Mouse (Mus musculus) lung, embryonic 15.5 days (tissue): ENCODE results near the gene Rimbp2. TPM values are rescaled to one million over a fixed set of nuclear protein-coding genes. Genes with fewer than 3 reads are reported as not detected.
"Not testable (repeated sequence)": the region's sequence is repeated elsewhere in the genome, so short reads cannot be mapped to it uniquely, and the experiment has no call there.

Experiments
- ATAC-seq: fragments of 200-750 bp; cut with Nextera tagmentation; 2 replicates; pipeline ENCODE4 v1.8.0; 2017; ENCODE audit warnings: moderate number of reproducible peaks, borderline replicate concordance; ENCODE audit not compliant: low FRiP score, low TSS enrichment; ENCODE audit errors: extremely low read depth
- H3K27ac ChIP-seq: fragments of 300-500 bp; sonication (generic); 2 replicates; pipeline ENCODE4 v1.5.1; 2015; ENCODE audit warnings: moderate library complexity, mild to moderate bottlenecking, inconsistent platforms
- H3K27me3 ChIP-seq: fragments of 300-500 bp; sonication (generic); 2 replicates; pipeline ENCODE4 v1.6.1; 2015; ENCODE audit warnings: inconsistent platforms
- H3K36me3 ChIP-seq: fragments of 300-500 bp; sonication (generic); 2 replicates; pipeline ENCODE4 v1.6.1; 2015; ENCODE audit warnings: inconsistent platforms
- H3K4me1 ChIP-seq: fragments of 300-500 bp; sonication (generic); 2 replicates; pipeline ENCODE4 v1.6.1; 2015; ENCODE audit warnings: inconsistent platforms
- H3K4me2 ChIP-seq: fragments of 300-500 bp; sonication (generic); 2 replicates; pipeline ENCODE4 v1.6.1; 2015; ENCODE audit warnings: inconsistent platforms, mild to moderate bottlenecking, moderate library complexity
- H3K4me3 ChIP-seq: fragments of 300-500 bp; sonication (generic); 2 replicates; pipeline ENCODE4 v1.5.1; 2015; ENCODE audit warnings: mild to moderate bottlenecking, inconsistent platforms
- H3K9ac ChIP-seq: fragments of 300-500 bp; sonication (generic); 2 replicates; pipeline ENCODE4 v1.6.1; 2015; ENCODE audit warnings: inconsistent platforms
- H3K9me3 ChIP-seq: fragments of 300-500 bp; sonication (generic); 2 replicates; pipeline ENCODE4 v1.6.1; 2016; ENCODE audit warnings: inconsistent platforms
- WGBS: fragments of 180-500 bp; shearing (Covaris S2); methylation state at CpG from one replicate; pipeline ENCODE4 v1.1.7; 2015; 5-methylcytosine and 5-hydroxymethylcytosine counted together
- polyA plus RNA-seq: library from polyadenylated mRNA; unstranded; fragments of >200 nt; fragmentation: Nextera tagmentation; extraction: Ambion mirVana; gene quantifications from 2 replicates; pipeline ENCODE4 v1.2.1, GENCODE M21; 2015

Rimbp2 gene
- 0.03 and 0.26 TPM in 2 replicates for polyA plus RNA-seq

DNA sequence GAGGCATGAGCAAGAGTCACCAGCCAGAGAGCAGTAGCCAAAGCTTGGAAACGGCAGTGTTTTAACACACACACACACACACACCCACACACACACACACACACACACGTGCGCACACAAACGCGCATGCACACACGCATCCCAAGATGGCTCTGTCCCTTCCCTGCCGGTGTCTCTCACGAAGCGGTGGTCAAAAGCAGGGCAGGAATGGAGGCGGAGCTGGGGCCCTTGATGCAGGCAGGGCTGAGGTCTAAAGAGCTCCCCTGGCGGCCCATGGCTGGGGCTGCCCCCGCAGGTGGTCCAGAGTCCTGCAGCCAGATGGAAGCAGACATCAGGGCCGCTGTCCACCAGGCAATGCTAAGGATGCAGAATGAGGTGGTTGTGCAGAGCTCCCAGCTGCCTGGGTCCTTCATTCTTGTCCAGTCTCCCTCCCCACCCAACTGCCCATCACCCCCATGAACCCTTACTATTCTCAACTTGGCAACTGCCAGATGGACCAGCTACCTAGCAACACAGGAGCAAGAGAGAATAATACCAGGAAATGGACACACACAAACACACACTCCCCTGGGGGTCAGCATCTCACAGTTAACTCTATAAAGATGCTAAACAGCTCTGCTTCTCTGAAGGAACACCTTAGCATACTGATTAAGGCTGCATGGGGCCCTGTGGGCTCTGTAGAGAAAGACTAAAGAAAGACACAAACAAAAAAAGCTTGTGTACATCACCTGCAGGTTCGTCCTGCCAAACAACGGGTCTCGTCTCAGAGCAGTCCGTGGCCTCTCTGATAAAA is at the start of gene Rimbp2:
Gene Rimbp2, minus strand, starts transcription at position 209 of the 793 bp plus-strand sequence.
- peaks cover 27% of the 10 kb centered on the region for H3K27me3 ChIP-seq
- no peak within 1 kb of the TSS for H3K4me3 ChIP-seq
- no peak within 1 kb of the TSS for H3K9ac ChIP-seq
- H3K4me2 ChIP-seq: peak within 1 kb of the TSS; percentile 45
- no peaks in the 10 kb centered on the region for H3K36me3 ChIP-seq
- H3K27ac ChIP-seq: no peak within 1 kb of the TSS
- 11% methylated on average over 17 of the region's 17 CpGs for WGBS
- H3K9me3 ChIP-seq: peaks cover 2% of the 10 kb centered on the region; the same call in 1 of the 2 replicates
- H3K4me1 ChIP-seq: no peaks in the 10 kb centered on the region
- no peak for ATAC-seq

DNA sequence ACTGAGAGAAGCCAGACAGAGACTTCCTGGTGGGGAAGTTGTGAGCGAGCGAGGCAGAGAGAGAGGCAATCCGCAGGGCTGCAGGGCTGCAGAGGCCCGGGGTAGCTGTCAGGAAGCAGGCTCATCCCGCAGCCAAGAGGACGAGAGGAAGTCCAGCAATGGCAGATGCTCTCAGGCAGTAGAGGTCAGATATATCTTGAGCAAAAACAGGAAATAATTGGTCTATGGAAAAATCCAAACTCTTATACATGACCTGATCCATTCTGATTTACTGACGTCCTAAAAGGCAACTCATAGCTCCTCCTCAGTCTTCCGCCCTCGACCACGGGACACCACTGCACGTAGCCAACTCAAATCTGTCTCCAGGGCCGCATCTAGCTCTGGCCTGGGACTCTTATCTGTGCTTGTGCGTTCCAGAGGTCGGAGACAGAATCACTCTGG is 49.3 kb upstream of the Rimbp2 start:
- peak; percentile 62 for ATAC-seq
- Histone ChIP-seq H3K27ac (peak overlapping the region; percentile 76), H3K9ac (no peak overlapping the region), H3K4me3 (no peak overlapping the region), H3K4me2 (peak overlapping the region; percentile 8; the same call in 1 of the 2 replicates), H3K36me3 (peaks cover 7% of the 10 kb centered on the region; the same call in 1 of the 2 replicates), H3K9me3 (no peaks in the 10 kb centered on the region), H3K4me1 (peaks cover 39% of the 10 kb centered on the region), H3K27me3 (no peaks in the 10 kb centered on the region)
- WGBS: 30% methylated on average over 14 of the region's 14 CpGs

DNA sequence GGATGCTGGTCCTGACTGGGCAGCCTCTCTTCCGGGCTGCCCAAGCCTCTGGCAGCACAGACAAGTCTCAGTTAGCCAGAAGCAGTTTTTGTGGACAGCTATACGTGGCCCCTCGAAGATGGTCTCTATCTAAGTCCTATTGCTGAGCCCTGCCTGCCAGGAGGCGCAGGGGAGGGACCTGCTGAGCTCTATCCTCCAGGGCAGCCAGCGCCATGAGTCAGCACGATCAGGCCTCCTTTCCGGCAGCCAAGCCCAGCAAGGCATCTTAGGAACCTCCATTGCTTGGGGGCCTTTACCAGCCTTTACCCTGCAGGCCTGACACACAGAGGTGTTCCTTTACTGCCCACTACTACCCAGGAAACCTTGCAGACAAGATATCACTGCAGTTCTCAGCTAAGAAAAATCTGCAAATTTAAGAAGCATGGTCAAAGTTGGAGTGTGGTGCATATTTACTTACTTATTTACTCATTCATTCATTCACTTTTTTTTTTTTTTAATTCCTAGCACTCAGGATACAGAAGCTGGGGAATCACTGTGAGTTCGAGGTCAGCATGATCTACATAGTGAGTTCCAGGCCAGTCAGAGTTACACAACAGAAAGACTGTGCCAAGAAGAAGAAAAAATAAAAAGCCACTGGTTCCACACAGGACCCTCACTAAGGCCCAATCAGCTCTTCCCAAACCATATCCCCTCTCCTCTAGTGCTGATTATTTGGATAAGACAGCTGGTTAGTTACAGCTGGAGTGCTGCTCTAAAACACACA is 47.6 kb upstream of the Rimbp2 start:
- ATAC-seq: no peak
- Histone ChIP-seq H3K4me1 (peaks cover 24% of the 10 kb centered on the region), H3K27ac (no peak overlapping the region), H3K9me3 (no peaks in the 10 kb centered on the region), H3K4me2 (no peak overlapping the region), H3K27me3 (no peaks in the 10 kb centered on the region), H3K4me3 (no peak overlapping the region), H3K36me3 (peaks cover 8% of the 10 kb centered on the region; the same call in 1 of the 2 replicates), H3K9ac (no peak overlapping the region)
- 44% methylated on average over 8 of the region's 8 CpGs for WGBS

DNA sequence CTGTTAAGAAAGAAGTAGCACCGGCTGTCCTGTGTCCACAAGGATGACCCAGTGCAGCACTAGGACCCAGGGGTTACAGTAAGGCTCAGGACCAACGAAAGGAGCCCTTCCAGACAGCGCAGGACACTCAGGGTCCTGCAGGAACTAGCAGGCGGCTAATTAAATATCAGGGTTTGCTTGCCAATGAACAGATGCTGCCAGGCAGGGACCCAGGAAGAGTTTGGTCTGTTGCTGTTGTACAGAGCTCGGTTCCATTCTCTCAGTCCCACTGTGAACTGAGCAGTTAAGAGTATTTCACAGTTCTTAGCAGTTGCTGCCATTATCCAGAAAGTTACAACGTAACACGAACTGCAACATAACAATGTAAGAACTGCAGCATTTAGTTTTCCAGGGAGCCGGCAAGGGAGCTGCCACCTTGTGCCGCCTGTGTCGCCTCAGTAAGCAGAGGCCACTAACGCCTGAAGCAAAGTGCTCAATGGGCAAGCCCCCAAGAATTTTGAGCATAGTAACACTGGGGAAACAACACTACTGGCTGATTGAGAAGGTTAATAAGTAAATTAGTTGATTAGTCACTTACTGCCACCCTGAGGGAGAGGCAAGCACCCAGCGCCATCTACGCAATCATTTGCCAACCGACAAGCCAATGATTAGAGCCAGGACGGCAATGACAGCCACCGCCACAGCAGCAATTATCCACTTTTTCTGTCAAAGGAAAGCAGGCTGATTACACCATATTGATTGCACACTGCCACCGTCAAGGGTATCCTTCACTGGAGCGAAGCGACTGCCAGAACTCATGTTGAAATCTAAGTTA is 34.1 kb upstream of the Rimbp2 start:
- no peak overlapping the region for H3K9ac ChIP-seq
- H3K9me3 ChIP-seq: no peaks in the 10 kb centered on the region
- peaks cover 32% of the 10 kb centered on the region for H3K36me3 ChIP-seq
- H3K4me1 ChIP-seq: no peaks in the 10 kb centered on the region
- H3K27me3 ChIP-seq: no peaks in the 10 kb centered on the region
- WGBS: 83% methylated on average over 19 of the region's 19 CpGs
- no peak for ATAC-seq
- H3K4me3 ChIP-seq: no peak overlapping the region
- no peak overlapping the region for H3K27ac ChIP-seq
- H3K4me2 ChIP-seq: no peak overlapping the region

DNA sequence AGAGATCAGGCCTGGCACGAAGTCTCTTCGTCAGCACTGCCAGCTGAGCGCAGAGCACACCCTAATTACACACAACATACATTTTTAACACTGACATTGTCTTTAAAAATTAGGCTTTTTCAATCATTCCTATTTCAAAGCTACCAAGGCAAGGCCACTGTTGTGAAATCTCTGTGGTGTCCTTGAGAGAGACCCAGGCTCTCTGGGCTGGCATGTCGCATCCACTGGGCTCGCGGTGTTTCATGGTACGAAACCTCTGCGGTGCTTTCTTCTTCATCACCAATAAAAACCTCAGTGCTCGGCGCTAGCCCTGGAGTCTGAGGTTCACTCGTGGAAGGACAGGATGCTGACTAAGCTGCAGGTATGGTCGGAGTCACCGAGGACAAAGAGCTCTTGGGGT is 32.7 kb upstream of the Rimbp2 start:
- no peaks in the 10 kb centered on the region for H3K27me3 ChIP-seq
- ATAC-seq: no peak
- H3K27ac ChIP-seq: no peak overlapping the region
- H3K36me3 ChIP-seq: peaks cover 18% of the 10 kb centered on the region; the same call in 1 of the 2 replicates
- H3K4me2 ChIP-seq: no peak overlapping the region
- no peak overlapping the region for H3K9ac ChIP-seq
- H3K4me3 ChIP-seq: no peak overlapping the region
- no peaks in the 10 kb centered on the region for H3K9me3 ChIP-seq
- H3K4me1 ChIP-seq: no peaks in the 10 kb centered on the region
- WGBS: 89% methylated on average over 13 of the region's 13 CpGs

DNA sequence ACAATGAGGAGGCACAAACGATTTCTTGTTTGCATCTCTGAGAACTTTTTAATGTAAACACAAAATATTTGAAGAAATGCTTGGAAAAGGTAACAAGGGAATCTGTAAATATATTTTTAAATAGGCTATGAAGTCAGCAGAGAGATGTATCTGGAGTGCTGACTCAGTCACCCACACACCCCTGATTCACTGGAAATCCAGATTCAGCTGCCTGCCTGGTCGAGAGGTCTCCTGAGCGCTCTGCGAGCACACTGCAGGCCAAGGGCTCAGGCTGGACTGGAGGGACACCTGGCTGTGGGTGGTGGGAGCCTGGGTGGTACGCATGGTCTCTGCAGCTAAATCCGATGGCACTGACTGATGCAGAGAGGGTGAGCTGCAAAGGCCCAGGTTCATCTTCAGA is 31.2 kb upstream of the Rimbp2 start:
- Histone ChIP-seq H3K4me2 (no peak overlapping the region), H3K36me3 (peaks cover 12% of the 10 kb centered on the region; the same call in 1 of the 2 replicates), H3K9ac (no peak overlapping the region), H3K27ac (no peak overlapping the region), H3K4me3 (no peak overlapping the region), H3K9me3 (no peaks in the 10 kb centered on the region), H3K4me1 (no peaks in the 10 kb centered on the region), H3K27me3 (no peaks in the 10 kb centered on the region)
- no peak for ATAC-seq
- WGBS: 84% methylated on average over 6 of the region's 6 CpGs

DNA sequence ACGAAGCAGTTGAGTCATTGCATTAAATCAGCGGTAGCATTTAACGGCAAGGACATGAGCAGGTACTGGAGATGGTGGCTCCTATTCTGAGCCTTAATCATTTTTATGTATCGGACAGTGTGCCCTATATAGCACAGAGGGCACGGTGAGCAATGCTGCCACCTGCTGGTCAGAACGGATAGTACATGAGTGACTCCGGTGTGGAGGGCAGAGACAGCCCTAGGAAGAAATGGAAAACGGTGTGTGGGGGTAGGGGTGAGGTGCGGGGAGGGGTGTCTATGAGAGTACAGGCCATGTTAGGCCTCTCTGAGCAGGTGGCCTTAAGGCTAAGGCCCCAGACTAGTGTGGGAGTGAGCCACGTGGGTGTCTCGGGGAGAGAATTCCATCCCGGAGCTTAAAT is 28.3 kb upstream of the Rimbp2 start:
- Histone ChIP-seq H3K4me3 (no peak overlapping the region), H3K9ac (no peak overlapping the region), H3K27me3 (no peaks in the 10 kb centered on the region), H3K4me2 (no peak overlapping the region), H3K9me3 (no peaks in the 10 kb centered on the region), H3K27ac (no peak overlapping the region), H3K36me3 (peaks cover 12% of the 10 kb centered on the region; the same call in 1 of the 2 replicates), H3K4me1 (no peaks in the 10 kb centered on the region)
- 22% methylated on average over 12 of the region's 12 CpGs for WGBS
- peak; percentile 71 for ATAC-seq

DNA sequence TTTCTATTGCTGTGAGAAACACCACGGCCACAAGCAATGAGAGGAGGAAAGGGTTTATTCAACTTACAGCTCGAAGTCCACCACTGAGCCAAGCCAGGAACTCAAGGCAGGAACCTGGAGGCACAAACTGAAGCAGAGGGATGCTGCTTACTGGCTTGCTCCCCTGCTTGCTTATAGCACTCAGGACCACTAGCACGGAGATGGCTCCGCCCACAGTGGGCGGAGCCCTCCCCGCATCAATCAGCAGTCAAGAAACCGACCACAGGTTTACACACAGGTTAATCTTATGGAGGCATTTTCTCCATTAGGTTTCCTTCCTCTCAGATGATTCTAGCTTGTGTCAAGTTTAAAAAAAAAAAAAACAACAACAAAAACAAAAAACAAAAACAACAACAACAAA is 27.6 kb upstream of the Rimbp2 start:
- ATAC-seq: no peak
- Histone ChIP-seq H3K9ac (no peak overlapping the region), H3K4me2 (no peak overlapping the region), H3K4me1 (no peaks in the 10 kb centered on the region), H3K27me3 (no peaks in the 10 kb centered on the region), H3K4me3 (no peak overlapping the region), H3K9me3 (no peaks in the 10 kb centered on the region), H3K27ac (no peak overlapping the region), H3K36me3 (0 out of 2 replicates have a peak, but pooled peaks cover 10% of the 10 kb centered on the region)
- 65% methylated on average over 7 of the region's 7 CpGs for whole genome bisulfite sequencing

DNA sequence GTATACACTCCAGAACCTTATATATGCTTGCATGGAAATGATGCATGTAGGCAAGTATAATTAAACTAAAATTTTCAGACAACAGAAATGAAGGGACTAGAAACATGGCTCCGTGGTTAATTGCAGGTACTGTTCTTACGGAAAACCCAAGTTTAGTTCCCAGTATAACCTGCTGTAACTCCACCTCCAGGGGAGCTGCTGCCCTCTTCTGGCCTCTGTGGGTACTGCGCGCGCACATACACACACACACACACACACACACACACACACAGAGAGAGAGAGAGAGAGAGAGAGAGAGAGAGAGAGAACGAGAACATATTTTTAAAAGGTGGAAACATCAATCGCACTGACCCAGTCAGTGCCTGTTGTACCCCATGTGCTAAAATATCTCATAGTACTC is 25.7 kb upstream of the Rimbp2 start:
- 97% methylated on average over 7 of the region's 7 CpGs for WGBS
- H3K27me3 ChIP-seq: no peaks in the 10 kb centered on the region
- ATAC-seq: no peak

DNA sequence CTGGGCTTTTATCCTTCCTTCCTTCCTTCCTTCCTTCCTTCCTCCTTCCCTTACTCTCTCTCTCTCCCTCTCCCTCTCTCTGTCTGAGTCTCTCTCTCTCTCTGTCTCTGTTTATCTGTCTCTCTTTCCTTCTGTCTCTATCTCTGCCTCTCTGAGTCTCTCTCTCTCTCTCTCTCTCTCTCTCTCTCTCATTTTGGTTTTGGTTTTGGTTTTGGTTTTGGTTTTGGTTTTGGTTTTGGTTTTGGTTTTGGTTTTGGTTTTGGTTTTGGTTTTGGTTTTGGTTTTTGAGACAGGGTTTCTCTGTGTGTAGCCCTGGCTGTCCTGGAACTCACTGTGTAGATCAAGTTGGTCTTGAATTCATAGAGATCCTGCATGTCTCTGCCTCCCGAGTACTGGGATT is 24.2 kb upstream of the Rimbp2 start:
- H3K36me3 ChIP-seq, H3K4me2 ChIP-seq, ATAC-seq, H3K27me3 ChIP-seq, H3K9ac ChIP-seq, H3K27ac ChIP-seq, H3K4me1 ChIP-seq, H3K9me3 ChIP-seq, H3K4me3 ChIP-seq: not testable (repeated sequence)
- WGBS: 75% methylated on average over 1 of the region's 1 CpGs

More for the DNA sequence above, 25.7 kb upstream of the Rimbp2 start:
- Histone ChIP-seq H3K9ac (no peak overlapping the region), H3K4me1 (no peaks in the 10 kb centered on the region), H3K36me3 (no peaks in the 10 kb centered on the region), H3K4me2 (no peak overlapping the region), H3K4me3 (no peak overlapping the region), H3K9me3 (no peaks in the 10 kb centered on the region), H3K27ac (no peak overlapping the region)

DNA sequence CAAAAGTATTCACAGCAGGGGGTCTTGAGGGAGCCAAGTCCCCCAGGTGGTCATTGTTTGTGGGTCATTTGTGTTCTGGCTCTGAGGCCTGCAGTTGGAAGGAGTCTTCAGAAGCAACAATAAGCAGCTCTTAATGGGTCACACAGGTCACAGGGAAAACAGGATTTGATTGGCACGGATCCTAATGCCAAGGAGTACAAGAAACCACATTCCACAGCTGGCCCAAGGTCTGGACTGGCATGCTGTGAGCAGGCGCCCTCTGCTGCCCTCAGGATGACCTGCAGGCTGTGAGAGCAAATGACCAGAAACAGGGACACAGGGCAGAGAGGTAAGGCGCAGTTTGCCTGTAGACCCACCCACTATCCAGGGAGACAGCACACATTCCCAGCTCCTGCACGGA is 23.0 kb upstream of the Rimbp2 start:
- H3K4me1 ChIP-seq: no peaks in the 10 kb centered on the region
- H3K27ac ChIP-seq: no peak overlapping the region
- H3K9me3 ChIP-seq: no peaks in the 10 kb centered on the region
- no peak overlapping the region for H3K9ac ChIP-seq
- no peaks in the 10 kb centered on the region for H3K36me3 ChIP-seq
- no peaks in the 10 kb centered on the region for H3K27me3 ChIP-seq
- WGBS: 27% methylated on average over 4 of the region's 4 CpGs
- H3K4me2 ChIP-seq: no peak overlapping the region
- ATAC-seq: no peak
- H3K4me3 ChIP-seq: no peak overlapping the region
